ENCODE assay signal across 8 mouse cellular contexts in the genomic region with DNA sequence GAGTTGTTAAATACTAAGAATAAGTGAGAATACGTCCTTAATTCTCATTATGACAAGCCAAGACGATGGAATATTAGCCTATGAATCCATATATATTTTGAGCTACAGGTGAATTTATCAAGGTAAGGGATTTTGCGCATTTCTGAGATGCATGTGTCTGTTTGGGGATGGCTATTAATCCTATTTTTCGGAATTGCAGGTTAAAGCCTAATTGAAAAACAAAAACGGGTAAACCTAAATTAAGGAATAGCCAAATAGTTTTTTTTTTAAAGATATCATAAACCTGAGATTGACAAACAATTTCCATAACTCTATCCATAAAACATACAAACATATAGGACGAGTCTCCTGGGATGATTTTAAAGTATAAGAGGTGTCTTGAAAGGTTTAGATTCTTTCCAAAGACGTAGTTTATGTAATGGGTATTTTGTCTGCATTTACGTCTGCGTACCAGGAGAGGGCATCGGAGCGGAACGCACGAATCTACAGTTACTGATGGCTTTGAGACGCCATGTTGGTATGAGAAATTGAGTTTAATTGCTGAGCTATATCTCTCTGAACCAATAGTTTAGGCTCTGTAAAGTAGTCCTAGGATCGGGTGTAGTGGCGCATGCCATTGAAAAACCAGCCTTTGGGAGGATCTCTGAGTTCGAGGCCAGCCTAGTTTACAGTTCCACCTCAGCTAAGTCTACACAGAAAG. TPM values are rescaled to one million over a fixed set of nuclear protein-coding genes. Genes with fewer than 3 reads are reported as not detected.
DNase-seq lines count a peak whose midpoint lies in the region; ATAC-seq and TF ChIP-seq lines count a peak whose summit lies in the region.

No protein-coding gene starts in this region.

- WGBS in heart, embryonic 16.5 days, result 6% methylated on average over 17 of the region's 17 CpGs
- 3% methylated on average over 17 of the region's 17 CpGs for whole genome bisulfite sequencing in liver, embryonic 14.5 days (ENCODE audit: insufficient replicate concordance)

- DNase-seq in kidney, postnatal 36 days, result peak; percentile 64
- DNase-seq in liver, embryonic 14.5 days (ENCODE audit: low read depth in 3 of 3, low spot score in 3 of 3), result peak; percentile 71 to 74 (median 71)
- DNase-seq in neural tube, embryonic 10.5 days (ENCODE audit: extremely low spot score, low spot score), result peak; percentile 49
- DNase-seq in telencephalon, adult 2 months (ENCODE audit: low read depth, low spot score), result peak; percentile 84

- H3K27ac ChIP-seq in bone marrow macrophage, adult 2 months (ENCODE audit: insufficient read depth, low read depth, low read length), result peak overlapping the region; percentile 67
- H3K27ac ChIP-seq in heart, embryonic 16.5 days (ENCODE audit: low read length), result 0 out of 2 replicates have a peak overlapping the region, but pooled peaks have one; percentile 2
- peak overlapping the region; percentile 68 for H3K27ac ChIP-seq in liver, embryonic 14.5 days

- TF ChIP-seq POLR2A in bone marrow macrophage, adult 2 months (IDR thresholded peaks at IDR 0.05; ENCODE audit: borderline replicate concordance, low read depth, low read length), result no peak

- H3K9ac ChIP-seq in heart, embryonic 16.5 days (ENCODE audit: low read length), result no peak overlapping the region
- H3K9ac ChIP-seq in liver, embryonic 14.5 days (replicated peaks), result peak overlapping the region; percentile 36

- H3K9me3 ChIP-seq in erythroblast, embryonic 14.5 days (ENCODE audit: control insufficient read depth, low read length), result no peaks in the 10 kb centered on the region
- H3K9me3 ChIP-seq in heart, embryonic 16.5 days (replicated peaks; ENCODE audit: control insufficient read depth, low read length), result no peaks in the 10 kb centered on the region
- H3K9me3 ChIP-seq in liver, embryonic 14.5 days (ENCODE audit: control insufficient read depth, low read length), result no peaks in the 10 kb centered on the region

- no peaks in the 10 kb centered on the region for H3K27me3 ChIP-seq in erythroblast, embryonic 14.5 days (ENCODE audit: control insufficient read depth)
- no peaks in the 10 kb centered on the region for H3K27me3 ChIP-seq in heart, embryonic 16.5 days (ENCODE audit: control insufficient read depth, insufficient read depth, low read length)
- no peaks in the 10 kb centered on the region for H3K27me3 ChIP-seq in liver, embryonic 14.5 days (ENCODE audit: control insufficient read depth, insufficient read depth, low read length)

- no peak overlapping the region for H3K4me3 ChIP-seq in bone marrow macrophage, adult 2 months (ENCODE audit: insufficient read depth, low read length)
- H3K4me3 ChIP-seq in erythroblast, embryonic 14.5 days (replicated peaks), result peak overlapping the region; percentile 77
- peak overlapping the region; percentile 37 for H3K4me3 ChIP-seq in heart, embryonic 16.5 days (ENCODE audit: low read length)
- peak overlapping the region; percentile 40 to 50 for H3K4me3 ChIP-seq in liver, embryonic 14.5 days (ENCODE audit: insufficient read depth in 1 of 2, low read depth in 2 of 2, low read length in 2 of 2)

- H3K4me2 ChIP-seq in heart, embryonic 16.5 days (ENCODE audit: low read depth, low read length), result peak overlapping the region; percentile 60; the same call in 1 of the 2 replicates
- peak overlapping the region; percentile 68 for H3K4me2 ChIP-seq in liver, embryonic 14.5 days (ENCODE audit: low read depth)

- no peak for TF ChIP-seq EP300 in liver, embryonic 14.5 days (IDR thresholded peaks at IDR 0.05; ENCODE audit: low read depth)

- peak; percentile 52 for ATAC-seq in CD4-positive, CD25-positive, alpha-beta regulatory T cell, adult 4 months
- ATAC-seq in heart, embryonic 16.5 days (replicated peaks; ENCODE audit: extremely low read depth, insufficient read depth, low FRiP score), result no peak
- no peak for ATAC-seq in liver, embryonic 14.5 days (ENCODE audit: insufficient read depth)

- TF ChIP-seq CTCF in bone marrow macrophage, adult 2 months (IDR thresholded peaks at IDR 0.05; ENCODE audit: low read depth, low read length), result peak; percentile 24; the same call in 1 of the 2 replicates
- peak; percentile 78 for TF ChIP-seq CTCF in liver, embryonic 14.5 days (IDR thresholded peaks at IDR 0.05; ENCODE audit: low read depth)

- H3K36me3 ChIP-seq in erythroblast, embryonic 14.5 days (ENCODE audit: control insufficient read depth), result peaks cover 2% of the 10 kb centered on the region; the same call in 1 of the 2 replicates
- no peaks in the 10 kb centered on the region for H3K36me3 ChIP-seq in heart, embryonic 16.5 days (ENCODE audit: control insufficient read depth, insufficient read depth)
- no peaks in the 10 kb centered on the region for H3K36me3 ChIP-seq in liver, embryonic 14.5 days (replicated peaks; ENCODE audit: control insufficient read depth, insufficient read depth, low read depth)

- H3K4me1 ChIP-seq in bone marrow macrophage, adult 2 months (ENCODE audit: control insufficient read depth, insufficient read depth, low read length), result peaks cover 7% of the 10 kb centered on the region; the same call in 1 of the 2 replicates
- H3K4me1 ChIP-seq in erythroblast, embryonic 14.5 days (ENCODE audit: control insufficient read depth), result peaks cover 31% of the 10 kb centered on the region
- peaks cover 4% of the 10 kb centered on the region for H3K4me1 ChIP-seq in heart, embryonic 16.5 days (ENCODE audit: control insufficient read depth, insufficient read depth, low read length)
- H3K4me1 ChIP-seq in liver, embryonic 14.5 days (replicated peaks; ENCODE audit: control insufficient read depth in 2 of 2, insufficient read depth in 2 of 2, low read length in 1 of 2), result peaks cover 4 to 8% of the 10 kb centered on the region in 2 experiments

RNA-seq across cellular contexts. Expression of gene Psma3, which starts 4.8 kb away (rescaled TPM):
- polyA plus RNA-seq in CD4-positive, CD25-positive, alpha-beta regulatory T cell, adult 4 months (2017; shearing (Covaris generic)), result 100 to 1,000 TPM; 319 to 401 TPM
- 153 and 169 TPM in 2 replicates for polyA plus RNA-seq in bone marrow macrophage, adult 2 months (2012; ENCODE audit: insufficient read depth, insufficient read length, missing spikeins)
- 1.9 and 2.3 TPM in 2 replicates for polyA plus RNA-seq in erythroblast, embryonic 14.5 days (2012)
- polyA plus RNA-seq in heart, embryonic 16.5 days (2015; fragmentation: Nextera tagmentation; extraction: Ambion mirVana), result 433 and 454 TPM in 2 replicates
- polyA plus RNA-seq in liver, embryonic 14.5 days (2012; rRNA removed), result 72.1 and 138 TPM in 2 replicates
- polyA plus RNA-seq in liver, embryonic 14.5 days (2014; fragmentation: Nextera tagmentation; extraction: Ambion mirVana), result 370 and 401 TPM in 2 replicates

RNA-seq across cellular contexts. Expression of gene Actr10, which starts 32.0 kb away (rescaled TPM):
- 100 to 1,000 TPM; 223 to 263 TPM for polyA plus RNA-seq in CD4-positive, CD25-positive, alpha-beta regulatory T cell, adult 4 months (2017; shearing (Covaris generic))
- 95.7 and 114 TPM in 2 replicates for polyA plus RNA-seq in bone marrow macrophage, adult 2 months (2012; ENCODE audit: insufficient read depth, insufficient read length, missing spikeins)
- polyA plus RNA-seq in erythroblast, embryonic 14.5 days (2012), result 0.52 and 0.84 TPM in 2 replicates
- polyA plus RNA-seq in heart, embryonic 16.5 days (2015; fragmentation: Nextera tagmentation; extraction: Ambion mirVana), result 184 and 186 TPM in 2 replicates
- polyA plus RNA-seq in liver, embryonic 14.5 days (2012; rRNA removed), result 11.4 and 20.1 TPM in 2 replicates
- polyA plus RNA-seq in liver, embryonic 14.5 days (2014; fragmentation: Nextera tagmentation; extraction: Ambion mirVana), result 127 and 128 TPM in 2 replicates

RNA-seq across cellular contexts. Expression of gene Arid4a, which starts 46.2 kb away (rescaled TPM):
- 100 to 1,000 TPM; 104 to 130 TPM for polyA plus RNA-seq in CD4-positive, CD25-positive, alpha-beta regulatory T cell, adult 4 months (2017; shearing (Covaris generic))
- polyA plus RNA-seq in bone marrow macrophage, adult 2 months (2012; ENCODE audit: insufficient read depth, insufficient read length, missing spikeins), result 68.0 and 78.1 TPM in 2 replicates
- polyA plus RNA-seq in erythroblast, embryonic 14.5 days (2012), result 0.94 and 1.4 TPM in 2 replicates
- polyA plus RNA-seq in heart, embryonic 16.5 days (2015; fragmentation: Nextera tagmentation; extraction: Ambion mirVana), result 27.9 and 29.3 TPM in 2 replicates
- 2.3 and 4.6 TPM in 2 replicates for polyA plus RNA-seq in liver, embryonic 14.5 days (2012; rRNA removed)
- polyA plus RNA-seq in liver, embryonic 14.5 days (2014; fragmentation: Nextera tagmentation; extraction: Ambion mirVana), result 17.7 and 19.7 TPM in 2 replicates

Comparison
In these comparisons a context has a peak if more than half of its experiments do, and no peak if none do; other contexts are left out.
1. H3K27ac ChIP-seq: peak in every context shown above with its lines; median percentile 68 in liver, embryonic 14.5 days; 67 in bone marrow macrophage, adult 2 months; 2 in heart, embryonic 16.5 days.
2. RNA of gene Psma3, which starts 4.8 kb away (polyA plus RNA-seq): 433 to 454 TPM in heart, embryonic 16.5 days, 72.1 to 401 TPM in liver, embryonic 14.5 days, 319 to 401 TPM in CD4-positive, CD25-positive, alpha-beta regulatory T cell, adult 4 months and 153 to 169 TPM in bone marrow macrophage, adult 2 months; 1.9 to 2.3 TPM in erythroblast, embryonic 14.5 days; every median in the first group is over 10 times any median in the second.
3. Peak in every context shown above with its lines, with median percentiles within 50 percentile points of each other: DNase-seq.